Mouse (Mus musculus): ENCODE data around the gene Rnf115.

Gene Rnf115

DNA sequence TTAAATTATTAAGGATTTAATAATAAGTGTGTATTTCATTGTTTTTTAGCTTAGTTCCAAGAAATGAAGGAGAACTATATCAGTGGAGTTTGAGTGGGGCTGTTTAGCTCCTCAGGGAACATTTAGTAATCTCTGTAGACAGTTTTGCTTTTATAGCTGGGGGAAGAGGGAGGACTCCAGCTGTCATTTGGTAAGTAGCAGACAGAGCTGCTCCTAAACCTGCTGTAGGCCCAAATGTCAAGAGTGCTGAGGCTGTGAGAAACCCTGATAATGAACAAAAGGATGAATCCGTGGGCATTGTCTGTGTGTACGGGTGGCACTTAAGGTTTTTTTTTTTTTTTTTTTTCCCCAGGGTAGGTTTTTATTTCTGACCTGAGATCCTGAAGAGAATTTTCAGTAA, 7.7 kb downstream of the Rnf115 start:
- TF ChIP-seq GATA4 (IDR thresholded peaks at IDR 0.05; ENCODE audit: insufficient replicate concordance, low read length) = no peak

DNA sequence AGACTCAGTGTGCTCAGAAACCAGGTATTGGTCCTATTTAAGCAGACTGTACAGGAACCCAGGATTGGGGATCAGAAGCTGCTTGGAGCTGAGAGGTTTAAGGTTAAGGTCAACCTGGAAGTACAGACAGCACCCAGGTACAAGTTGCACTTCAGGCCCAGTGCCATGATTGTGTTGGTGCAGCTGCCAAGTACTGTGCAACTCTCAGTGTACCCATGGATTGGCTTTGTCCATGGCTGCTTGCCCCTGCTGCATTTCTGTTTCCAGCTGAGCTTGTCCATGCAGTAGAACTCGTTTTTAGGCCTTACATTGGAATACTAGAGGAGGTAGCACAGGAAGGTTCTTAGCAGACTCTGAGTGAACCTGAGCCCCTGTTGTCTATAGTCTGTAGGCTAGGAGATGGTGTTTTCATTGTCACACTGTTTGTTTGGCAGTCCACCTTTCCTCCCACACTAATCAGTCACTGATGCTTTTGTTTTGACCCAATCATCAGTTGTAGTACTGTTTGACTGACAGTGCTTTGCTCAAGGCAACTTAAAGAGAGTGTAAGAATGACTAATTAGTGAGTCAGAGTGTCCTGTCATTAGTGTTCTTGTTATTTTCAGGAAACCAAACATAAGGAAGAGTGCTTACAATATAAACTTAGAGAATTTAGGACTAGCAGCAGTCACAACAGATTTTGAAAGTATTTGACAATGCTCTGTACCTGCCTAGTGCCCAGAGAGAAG, 9.7 kb downstream of the Rnf115 start:
- no peak for TF ChIP-seq GATA4 (IDR thresholded peaks at IDR 0.05; ENCODE audit: insufficient replicate concordance, low read length)

DNA sequence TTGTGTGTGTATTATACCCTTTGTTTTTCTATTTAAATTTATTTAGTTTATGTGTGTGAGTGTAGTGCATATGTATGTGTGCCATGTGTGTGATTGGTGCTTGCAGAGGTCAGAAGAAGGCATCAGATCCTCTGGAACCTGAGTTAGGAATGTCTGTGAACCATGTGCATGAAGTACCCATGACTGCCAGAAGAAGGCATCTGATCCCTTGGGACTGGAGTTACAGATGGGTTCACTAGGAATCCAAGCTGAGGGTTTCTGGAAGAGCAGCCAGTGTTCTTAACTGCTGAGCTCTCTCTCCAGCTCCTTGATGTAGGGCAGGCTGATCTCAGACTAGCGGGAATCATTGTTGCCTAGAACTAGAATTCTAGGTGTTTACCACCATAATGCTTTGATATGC, 10.5 kb downstream of the Rnf115 start:
- TF ChIP-seq GATA4 (IDR thresholded peaks at IDR 0.05; ENCODE audit: insufficient replicate concordance, low read length) = no peak

DNA sequence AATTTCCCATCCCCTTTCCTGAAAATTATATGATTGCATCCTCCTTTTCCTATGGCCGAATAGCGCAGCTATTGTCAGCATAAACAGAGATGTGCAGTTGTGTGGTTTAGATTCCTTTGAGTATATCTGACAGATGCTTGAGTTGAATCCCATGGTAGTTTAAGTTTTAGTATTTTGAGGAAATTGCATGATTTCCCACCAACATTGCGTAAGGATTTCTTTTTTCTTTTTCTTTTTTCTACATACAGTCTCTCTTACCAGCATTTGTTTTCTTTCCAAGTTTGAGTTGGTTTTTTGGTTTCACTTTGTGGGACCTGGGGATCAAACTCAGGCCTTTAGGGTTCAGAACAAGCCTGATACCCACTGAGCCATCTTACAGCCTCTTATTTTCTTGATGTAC, 16.9 kb downstream of the Rnf115 start:
- TF ChIP-seq GATA4 (IDR thresholded peaks at IDR 0.05; ENCODE audit: insufficient replicate concordance, low read length) = no peak

DNA sequence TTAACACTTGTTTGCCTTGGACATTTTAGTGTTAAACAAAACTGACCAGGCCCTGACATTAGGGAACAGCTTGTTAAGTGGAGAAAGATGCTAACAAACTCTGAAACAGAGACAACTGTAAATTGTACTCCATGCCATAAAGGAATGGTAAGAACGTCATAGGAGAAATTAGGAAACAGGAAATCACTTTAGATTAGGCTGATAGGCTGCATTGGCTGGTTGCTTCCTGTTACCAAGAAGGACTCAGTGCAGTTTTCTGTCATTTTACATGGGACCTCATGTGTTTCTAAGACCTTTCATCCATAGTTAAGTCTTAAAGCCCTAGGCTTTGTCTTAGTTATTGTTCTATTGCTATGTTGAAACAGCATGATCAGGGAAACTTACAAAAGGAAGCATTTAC, 19.4 kb downstream of the Rnf115 start:
- peak; percentile 35; the same call in 1 of the 2 replicates for TF ChIP-seq GATA4 (IDR thresholded peaks at IDR 0.05; ENCODE audit: insufficient replicate concordance, low read length)

DNA sequence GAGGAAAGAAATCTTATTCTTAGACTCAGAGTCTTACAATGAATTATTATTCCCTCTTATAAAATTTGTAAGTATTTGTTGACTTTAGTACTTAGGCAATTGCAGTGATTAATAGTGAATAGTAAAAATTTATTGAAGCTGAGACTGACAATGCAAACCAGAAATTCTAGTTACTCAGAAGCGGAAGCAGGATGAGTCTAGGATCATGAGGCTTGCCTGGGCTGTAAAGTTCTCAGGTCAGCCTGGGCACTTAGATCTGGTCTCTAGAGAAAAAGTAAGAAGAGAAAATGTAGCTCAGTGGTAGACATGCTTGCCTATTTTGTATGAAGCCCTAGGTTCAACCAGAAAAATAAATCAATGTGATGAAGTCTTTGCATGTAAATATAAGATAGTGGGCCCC, 28.5 kb downstream of the Rnf115 start:
- no peak for TF ChIP-seq GATA4 (IDR thresholded peaks at IDR 0.05; ENCODE audit: insufficient replicate concordance, low read length)

DNA sequence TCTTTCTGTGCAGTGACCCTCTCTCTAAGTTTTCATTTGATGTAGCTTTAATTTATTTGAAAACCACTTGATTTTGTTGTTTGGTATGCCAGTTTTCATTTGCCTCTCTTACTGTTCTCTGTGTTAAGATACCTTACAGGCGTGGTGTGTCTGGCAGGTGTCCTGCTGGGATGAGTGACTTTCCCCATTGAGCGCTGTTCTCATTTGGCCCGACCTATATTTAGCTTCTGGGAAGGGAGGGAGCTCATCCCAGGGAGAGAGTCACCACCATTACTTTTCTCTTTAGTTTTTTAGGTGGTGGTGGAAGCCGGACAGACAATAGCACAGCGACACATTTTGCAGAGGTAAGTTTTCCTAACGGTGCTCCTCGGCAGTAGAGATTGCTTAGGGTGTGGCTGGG, 30.2 kb downstream of the Rnf115 start:
- TF ChIP-seq GATA4 (IDR thresholded peaks at IDR 0.05; ENCODE audit: insufficient replicate concordance, low read length) = no peak

DNA sequence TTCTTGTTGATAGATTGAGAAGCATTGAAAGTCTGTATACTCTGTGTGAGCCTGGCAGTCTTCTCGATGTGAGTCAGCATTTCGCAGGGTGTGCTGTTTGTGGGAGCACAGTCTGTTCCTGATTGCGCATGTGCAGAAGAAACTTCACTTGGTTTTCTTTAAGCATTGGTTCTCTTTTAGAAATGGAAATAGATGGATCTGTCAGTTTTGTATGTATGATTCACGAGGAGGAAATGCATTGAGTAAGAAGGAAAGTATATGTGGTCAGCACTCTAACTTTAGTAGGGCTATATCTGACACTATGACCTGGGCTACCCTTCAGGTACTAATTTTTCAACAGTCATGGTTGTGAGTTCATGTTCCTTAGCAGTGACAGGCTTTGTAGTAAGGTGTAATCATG, 32.2 kb downstream of the Rnf115 start:
- TF ChIP-seq GATA4 (IDR thresholded peaks at IDR 0.05; ENCODE audit: insufficient replicate concordance, low read length) = no peak

DNA sequence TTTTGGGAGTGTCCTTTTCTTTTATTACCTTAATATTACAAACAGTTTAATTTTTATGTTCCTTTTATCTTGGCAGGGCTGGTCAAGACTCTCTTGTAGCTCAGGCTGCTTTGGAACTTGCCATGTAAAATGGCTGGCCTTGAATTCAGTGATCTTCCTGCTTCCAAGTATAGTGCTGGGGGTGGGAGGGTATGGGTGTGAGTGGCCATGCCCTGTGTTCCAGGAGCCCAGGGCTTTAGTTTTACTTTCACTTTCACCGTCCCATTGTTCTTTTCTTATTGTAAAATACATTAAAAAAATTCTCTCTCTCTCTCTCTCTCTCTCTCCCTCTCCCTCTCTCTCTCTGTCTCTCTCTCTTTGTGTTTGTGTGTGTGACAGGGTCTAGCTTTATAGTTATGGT, 37.1 kb downstream of the Rnf115 start:
- no peak for TF ChIP-seq GATA4 (IDR thresholded peaks at IDR 0.05; ENCODE audit: insufficient replicate concordance, low read length)

DNA sequence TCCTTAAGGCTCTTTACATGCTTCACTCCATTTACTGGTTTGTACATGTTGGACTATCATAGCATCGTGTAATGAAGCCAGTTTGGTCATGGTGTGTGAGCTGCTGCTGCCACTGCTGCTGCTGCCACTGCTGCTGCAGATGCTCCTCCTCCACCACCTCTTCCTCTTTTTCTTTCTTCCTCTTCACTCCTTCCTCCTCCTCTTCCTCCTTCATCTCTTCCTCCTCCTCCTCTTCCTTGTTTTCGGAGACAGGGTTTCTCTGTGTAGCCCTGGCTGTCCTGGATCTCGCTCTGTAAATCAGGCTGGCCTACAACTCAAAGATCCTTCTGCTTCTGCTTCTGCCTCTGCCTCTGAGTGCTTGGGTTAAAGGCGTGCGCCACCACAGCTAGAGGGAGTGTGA, 42.5 kb downstream of the Rnf115 start:
- no peak for TF ChIP-seq GATA4 (IDR thresholded peaks at IDR 0.05; ENCODE audit: insufficient replicate concordance, low read length)

DNA sequence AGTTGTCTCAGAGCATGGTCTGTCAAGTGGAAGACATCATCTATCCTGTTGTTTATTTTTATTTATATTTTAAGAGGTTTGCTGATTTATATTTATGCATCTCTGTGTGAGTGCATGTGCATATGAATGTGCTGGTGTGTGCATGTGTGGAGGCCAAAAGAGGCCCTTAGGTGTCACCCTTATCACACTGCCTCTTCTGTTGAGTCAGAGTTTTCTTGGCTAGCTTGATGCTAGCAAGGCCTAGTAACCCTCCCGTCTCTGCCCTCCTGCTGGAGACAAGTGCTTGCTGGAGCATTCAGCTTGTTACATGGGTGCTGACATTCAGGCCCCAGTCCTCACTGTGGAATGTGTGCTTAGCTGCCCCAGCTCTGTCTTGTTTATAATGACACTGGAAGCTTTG, 45.5 kb downstream of the Rnf115 start:
- no peak for TF ChIP-seq GATA4 (IDR thresholded peaks at IDR 0.05; ENCODE audit: insufficient replicate concordance, low read length)

DNA sequence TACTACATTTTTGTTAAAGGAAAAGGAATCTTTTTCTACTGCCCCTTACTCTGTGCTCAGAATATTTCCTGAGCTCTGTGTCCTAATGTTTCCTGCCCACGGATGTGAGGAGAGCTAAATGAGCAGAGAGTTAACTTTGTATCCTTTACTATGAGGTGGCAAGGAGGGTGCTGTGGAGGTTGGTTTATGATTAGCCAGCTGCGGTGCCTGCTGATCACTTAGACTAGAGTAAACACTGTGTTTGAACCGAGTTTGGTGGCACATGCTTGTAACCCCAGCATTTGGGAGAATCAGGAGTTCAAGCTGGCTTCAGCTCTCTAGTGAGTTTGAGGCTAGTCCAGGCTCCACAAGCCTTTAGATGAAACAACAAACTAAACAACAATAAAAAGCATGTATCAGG, 49.7 kb downstream of the Rnf115 start:
- no peak for TF ChIP-seq GATA4 (IDR thresholded peaks at IDR 0.05; ENCODE audit: insufficient replicate concordance, low read length)

DNA sequence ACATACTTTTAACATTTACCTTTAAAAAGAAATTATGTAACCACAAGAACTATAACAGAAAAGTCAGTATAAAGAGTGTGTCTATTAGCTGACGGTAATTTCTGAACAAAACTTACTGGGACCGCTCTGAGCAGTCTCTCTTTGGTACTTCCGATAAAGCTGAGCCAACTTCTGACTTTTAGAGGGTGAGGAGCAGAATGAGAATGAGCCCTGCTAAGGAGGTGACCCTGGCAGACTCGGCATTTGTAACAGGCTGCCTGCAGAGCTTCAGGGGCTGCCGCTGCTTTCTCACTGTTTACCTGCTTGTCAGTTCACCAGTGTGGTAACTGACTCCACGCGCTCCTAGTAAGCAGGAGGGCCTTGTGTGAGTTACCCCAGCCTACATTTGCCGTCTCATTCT, 54.8 kb downstream of the Rnf115 start:
- TF ChIP-seq GATA4 (IDR thresholded peaks at IDR 0.05; ENCODE audit: insufficient replicate concordance, low read length) = no peak

DNA sequence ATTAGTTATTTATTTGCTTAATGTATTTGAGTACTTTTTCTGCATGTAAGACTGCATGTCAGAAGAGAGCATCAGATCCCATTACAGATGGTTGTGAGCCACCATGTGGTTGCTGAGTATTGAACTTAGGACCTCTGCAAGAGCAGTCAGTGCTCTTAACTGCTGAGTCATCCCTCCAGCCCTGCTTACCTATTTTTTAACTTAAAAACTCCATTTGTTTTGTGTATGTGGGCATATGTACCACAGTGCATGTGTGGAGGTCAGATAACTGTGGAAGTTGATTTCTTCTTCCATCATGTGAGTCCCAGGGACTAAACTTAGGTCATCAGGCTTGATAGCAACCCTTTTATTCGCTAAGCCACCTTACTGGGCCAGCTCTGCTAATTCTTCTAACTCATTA, 60.3 kb downstream of the Rnf115 start:
- TF ChIP-seq GATA4 (IDR thresholded peaks at IDR 0.05; ENCODE audit: insufficient replicate concordance, low read length) = no peak

DNA sequence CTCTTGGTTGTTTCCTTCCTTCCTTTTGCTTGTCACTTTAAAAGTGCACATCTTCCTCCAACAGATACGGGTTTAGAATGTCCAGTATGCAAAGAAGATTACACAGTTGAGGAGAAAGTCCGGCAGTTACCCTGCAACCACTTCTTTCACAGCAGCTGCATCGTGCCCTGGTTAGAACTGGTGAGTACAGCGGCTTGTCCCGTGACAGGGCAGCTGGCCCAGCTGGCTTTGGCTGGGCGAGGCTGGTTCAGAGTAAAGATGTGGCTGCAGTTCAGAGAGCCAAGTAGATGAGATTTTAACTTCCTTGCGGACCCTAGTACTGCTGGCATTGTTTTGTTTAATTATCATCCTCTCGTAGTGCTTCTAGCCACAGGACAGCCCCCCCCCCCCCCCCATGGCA, 61.0 kb downstream of the Rnf115 start:
- no peak for TF ChIP-seq GATA4 (IDR thresholded peaks at IDR 0.05; ENCODE audit: insufficient replicate concordance, low read length)

DNA sequence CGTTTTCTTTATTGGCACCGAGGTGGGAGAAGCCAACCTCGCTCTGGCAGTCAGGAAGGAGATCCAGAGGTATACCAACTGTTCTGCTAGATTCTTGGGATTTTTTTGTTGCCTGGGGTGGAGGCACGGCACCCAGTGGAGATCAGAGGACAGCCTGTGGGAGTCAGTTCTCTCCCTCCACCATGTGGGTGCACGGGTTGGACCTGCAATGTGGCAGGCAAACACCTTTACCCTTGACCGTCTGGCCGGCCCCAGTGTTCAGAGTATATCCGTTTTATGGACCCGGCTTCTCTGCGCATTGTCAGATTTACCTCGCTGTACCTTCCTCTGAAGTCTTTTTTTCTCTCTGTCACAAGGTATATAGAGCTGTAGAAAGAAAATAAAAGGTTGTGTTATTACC, 72.8 kb downstream of the Rnf115 start:
- no peak for TF ChIP-seq GATA4 (IDR thresholded peaks at IDR 0.05; ENCODE audit: insufficient replicate concordance, low read length)

DNA sequence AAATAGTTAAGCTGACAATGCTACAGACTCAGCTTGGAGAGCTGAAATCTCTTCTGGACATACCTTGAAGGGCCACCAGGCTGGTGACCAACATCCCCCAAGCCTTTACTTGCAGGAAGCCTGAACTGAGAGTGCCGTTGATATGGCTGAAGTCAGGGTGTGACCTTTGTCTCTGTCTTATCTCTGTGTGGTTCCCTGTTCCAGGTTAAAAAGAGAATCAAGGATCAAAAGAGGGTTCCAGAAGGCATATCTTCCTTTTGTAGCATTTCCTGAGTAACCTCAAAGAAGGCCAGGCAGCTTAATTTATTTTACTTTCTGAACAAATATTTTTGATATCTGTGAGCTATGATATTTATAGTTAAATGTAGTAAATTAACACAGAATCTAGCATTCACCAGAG, 74.8 kb downstream of the Rnf115 start:
- TF ChIP-seq GATA4 (IDR thresholded peaks at IDR 0.05; ENCODE audit: insufficient replicate concordance, low read length) = peak; percentile 9; the same call in 1 of the 2 replicates
